Mouse (Mus musculus): Measurements from ENCODE around the gene Rtl1. TPM values are rescaled to one million over a fixed set of nuclear protein-coding genes. Genes with fewer than 3 reads are reported as not detected.

Rtl1 gene
- total RNA-seq, 1 experiment = 4.0 TPM

DNA sequence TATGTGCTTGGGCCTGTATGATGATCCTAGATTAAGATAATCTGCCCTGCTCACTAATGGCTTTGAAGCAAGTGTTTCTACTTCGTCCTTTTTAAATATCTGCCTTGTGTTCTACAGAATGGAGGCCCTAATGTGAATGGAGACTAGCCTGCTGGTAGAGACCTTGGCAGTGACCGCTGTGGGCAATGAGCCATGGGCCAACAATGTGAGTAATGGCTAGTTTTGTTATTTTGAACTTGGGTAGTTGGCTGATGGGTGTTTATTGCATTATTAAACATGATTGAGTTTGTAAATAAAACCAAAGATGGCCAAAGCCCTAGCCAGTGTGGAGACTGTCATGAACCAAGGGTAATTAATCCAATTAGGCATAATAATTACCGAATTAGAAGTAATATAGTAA is 20.1 kb upstream of the Rtl1 start:
- Histone ChIP-seq H3K27ac (ENCODE audit: insufficient read depth, low read depth, low read length, poor library complexity, severe bottlenecking) (no peak overlapping the region), H3K4me3 (ENCODE audit: insufficient read depth in 1 of 2, low read depth in 1 of 2, low read length in 2 of 2, poor library complexity in 1 of 2, severe bottlenecking in 1 of 2) (no peak overlapping the region), H3K36me3 (ENCODE audit: control insufficient read depth, insufficient read depth, low read length, poor library complexity, severe bottlenecking) (peaks cover 20% of the 10 kb centered on the region), H3K9ac (ENCODE audit: insufficient read depth, low read depth, low read length, poor library complexity, severe bottlenecking) (no peak overlapping the region), H3K9me3 (ENCODE audit: control insufficient read depth, insufficient read depth, low read depth, low read length) (no peaks in the 10 kb centered on the region), H3K4me1 (ENCODE audit: control insufficient read depth in 2 of 2, insufficient read depth in 2 of 2, low read length in 2 of 2, poor library complexity in 1 of 2) (peaks cover 0 to 3% of the 10 kb centered on the region in 2 experiments; a peak in 1 of 4 replicates)
- TF ChIP-seq ZNF384 (IDR thresholded peaks at IDR 0.05; ENCODE audit: low read depth, low read length) (no peak), ZC3H11A (IDR thresholded peaks at IDR 0.05; ENCODE audit: borderline replicate concordance, low read depth, low read length) (no peak), MAFK (IDR thresholded peaks at IDR 0.05; ENCODE audit: insufficient read depth, low read depth, low read length) (no peak), CHD2 (IDR thresholded peaks at IDR 0.05; ENCODE audit: low read depth, low read length) (no peak)
- DNase-seq (ENCODE audit: low read depth, low spot score) = no peak
- in situ Hi-C loops (cut with MboI; ENCODE audit: low sequenced_read_pairs in 2 of 2, unreplicated experiment in 2 of 2) = loop anchor here in 1 of 2 experiments (25.0 kb wide), 1 partner anchor 342 kb away; no protein-coding TSS in a partner anchor

DNA sequence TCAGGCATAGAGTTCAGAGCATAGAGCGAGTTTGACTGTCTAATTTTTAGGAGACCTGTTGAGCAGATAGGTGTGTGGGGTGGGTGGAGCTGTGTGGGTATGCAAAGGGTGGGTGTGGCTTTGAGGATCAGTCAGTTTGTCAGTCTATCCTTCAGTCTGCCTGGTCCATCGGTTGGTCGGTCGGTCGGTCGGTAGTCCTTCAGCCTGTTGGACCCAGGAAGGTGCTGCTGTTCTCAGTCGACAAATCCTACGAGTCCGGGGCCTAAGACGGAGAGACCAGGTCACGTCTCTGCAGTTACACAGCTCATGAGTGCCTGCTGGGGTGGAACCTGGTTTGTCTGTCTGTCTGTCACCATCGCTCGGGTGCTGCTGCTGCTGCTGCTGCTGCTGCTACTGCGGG is 17.9 kb upstream of the Rtl1 start:
- no peaks in the 10 kb centered on the region for H3K9me3 ChIP-seq (ENCODE audit: control insufficient read depth, insufficient read depth, low read depth, low read length)
- TF ChIP-seq ZC3H11A (IDR thresholded peaks at IDR 0.05; ENCODE audit: borderline replicate concordance, low read depth, low read length) (no peak), HCFC1 (IDR thresholded peaks at IDR 0.05; ENCODE audit: borderline replicate concordance, insufficient read depth, low read length) (no peak), ZNF384 (IDR thresholded peaks at IDR 0.05; ENCODE audit: low read depth, low read length) (no peak), MAFK (IDR thresholded peaks at IDR 0.05; ENCODE audit: insufficient read depth, low read depth, low read length) (no peak), CHD2 (IDR thresholded peaks at IDR 0.05; ENCODE audit: low read depth, low read length) (no peak)
- no peak overlapping the region for H3K27ac ChIP-seq (ENCODE audit: insufficient read depth, low read depth, low read length, poor library complexity, severe bottlenecking)
- H3K9ac ChIP-seq (ENCODE audit: insufficient read depth, low read depth, low read length, poor library complexity, severe bottlenecking) = no peak overlapping the region
- peaks cover 29% of the 10 kb centered on the region for H3K36me3 ChIP-seq (ENCODE audit: control insufficient read depth, insufficient read depth, low read length, poor library complexity, severe bottlenecking)
- no peak overlapping the region for H3K4me3 ChIP-seq (ENCODE audit: insufficient read depth in 1 of 2, low read depth in 1 of 2, low read length in 2 of 2, poor library complexity in 1 of 2, severe bottlenecking in 1 of 2)
- no peak for DNase-seq (ENCODE audit: low read depth, low spot score)
- H3K4me1 ChIP-seq (ENCODE audit: control insufficient read depth in 2 of 2, insufficient read depth in 2 of 2, low read length in 2 of 2, poor library complexity in 1 of 2) = peaks cover 0 to 3% of the 10 kb centered on the region in 2 experiments; a peak in 1 of 4 replicates
- in situ Hi-C loops (cut with MboI; ENCODE audit: low sequenced_read_pairs in 2 of 2, unreplicated experiment in 2 of 2) = loop anchor here in 1 of 2 experiments (25.0 kb wide), 1 partner anchor 344 kb away; no protein-coding TSS in a partner anchor

DNA sequence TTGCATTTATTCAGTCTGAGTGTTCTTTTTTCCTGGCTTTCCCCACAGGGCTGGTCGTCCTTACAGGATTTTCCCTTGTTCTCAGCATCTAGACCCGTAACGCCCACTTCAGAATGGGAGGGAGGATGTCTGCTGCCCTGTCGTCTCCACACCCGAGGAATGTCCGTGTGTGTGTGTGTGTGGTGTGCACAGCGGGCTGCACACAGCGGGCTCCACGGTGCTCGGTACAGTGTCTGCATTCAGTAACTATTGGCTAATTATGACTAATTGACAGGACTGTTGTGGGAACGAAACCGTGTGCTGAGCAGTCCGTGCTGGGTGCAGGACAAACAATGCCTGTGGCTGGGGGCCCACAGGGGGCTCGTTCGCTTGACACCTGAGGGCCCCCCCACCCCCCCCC is 17.0 kb upstream of the Rtl1 start:
- TF ChIP-seq HCFC1 (IDR thresholded peaks at IDR 0.05; ENCODE audit: borderline replicate concordance, insufficient read depth, low read length) (no peak), ZC3H11A (IDR thresholded peaks at IDR 0.05; ENCODE audit: borderline replicate concordance, low read depth, low read length) (no peak), MAFK (IDR thresholded peaks at IDR 0.05; ENCODE audit: insufficient read depth, low read depth, low read length) (no peak), ZNF384 (IDR thresholded peaks at IDR 0.05; ENCODE audit: low read depth, low read length) (no peak), CHD2 (IDR thresholded peaks at IDR 0.05; ENCODE audit: low read depth, low read length) (no peak)
- Histone ChIP-seq H3K4me1 (ENCODE audit: control insufficient read depth in 2 of 2, insufficient read depth in 2 of 2, low read length in 2 of 2, poor library complexity in 1 of 2) (peaks cover 0 to 3% of the 10 kb centered on the region in 2 experiments; a peak in 1 of 4 replicates), H3K4me3 (ENCODE audit: insufficient read depth in 1 of 2, low read depth in 1 of 2, low read length in 2 of 2, poor library complexity in 1 of 2, severe bottlenecking in 1 of 2) (no peak overlapping the region), H3K27ac (ENCODE audit: insufficient read depth, low read depth, low read length, poor library complexity, severe bottlenecking) (no peak overlapping the region), H3K9me3 (ENCODE audit: control insufficient read depth, insufficient read depth, low read depth, low read length) (no peaks in the 10 kb centered on the region), H3K36me3 (ENCODE audit: control insufficient read depth, insufficient read depth, low read length, poor library complexity, severe bottlenecking) (peaks cover 29% of the 10 kb centered on the region), H3K9ac (ENCODE audit: insufficient read depth, low read depth, low read length, poor library complexity, severe bottlenecking) (no peak overlapping the region)
- in situ Hi-C loops (cut with MboI; ENCODE audit: low sequenced_read_pairs in 2 of 2, unreplicated experiment in 2 of 2) = loop anchor here in 1 of 2 experiments (25.0 kb wide), 1 partner anchor 345 kb away; no protein-coding TSS in a partner anchor
- no peak for DNase-seq (ENCODE audit: low read depth, low spot score)

DNA sequence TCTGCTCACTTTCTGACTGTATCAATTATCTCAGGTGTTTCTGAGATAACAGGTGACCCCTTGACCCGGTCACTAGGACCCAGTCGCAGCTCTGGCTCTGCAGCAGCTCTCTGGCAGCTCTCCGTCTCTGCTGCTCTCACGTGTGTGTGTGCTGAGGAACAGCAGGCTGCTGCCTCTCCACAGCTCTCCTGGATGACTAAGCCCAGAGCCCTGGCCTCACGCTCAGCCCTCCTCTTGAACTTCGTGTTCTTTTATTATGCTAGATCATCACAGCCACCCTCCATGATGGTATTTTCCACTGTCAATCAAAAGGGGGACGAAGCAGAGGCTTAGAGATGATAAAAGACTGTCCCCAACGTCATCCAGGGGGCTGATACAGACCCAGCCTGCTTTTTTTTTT is 15.2 kb upstream of the Rtl1 start:
- Histone ChIP-seq H3K4me3 (ENCODE audit: insufficient read depth in 1 of 2, low read depth in 1 of 2, low read length in 2 of 2, poor library complexity in 1 of 2, severe bottlenecking in 1 of 2) (no peak overlapping the region), H3K9me3 (ENCODE audit: control insufficient read depth, insufficient read depth, low read depth, low read length) (no peaks in the 10 kb centered on the region), H3K36me3 (ENCODE audit: control insufficient read depth, insufficient read depth, low read length, poor library complexity, severe bottlenecking) (peaks cover 35% of the 10 kb centered on the region), H3K27ac (ENCODE audit: insufficient read depth, low read depth, low read length, poor library complexity, severe bottlenecking) (no peak overlapping the region), H3K9ac (ENCODE audit: insufficient read depth, low read depth, low read length, poor library complexity, severe bottlenecking) (no peak overlapping the region), H3K4me1 (ENCODE audit: control insufficient read depth in 2 of 2, insufficient read depth in 2 of 2, low read length in 2 of 2, poor library complexity in 1 of 2) (peaks cover 0 to 3% of the 10 kb centered on the region in 2 experiments; a peak in 1 of 4 replicates)
- DNase-seq (ENCODE audit: low read depth, low spot score) = no peak
- TF ChIP-seq MAFK (IDR thresholded peaks at IDR 0.05; ENCODE audit: insufficient read depth, low read depth, low read length) = no peak
- TF ChIP-seq CHD2 (IDR thresholded peaks at IDR 0.05; ENCODE audit: low read depth, low read length) = no peak
- TF ChIP-seq ZC3H11A (IDR thresholded peaks at IDR 0.05; ENCODE audit: borderline replicate concordance, low read depth, low read length) = no peak
- no peak for TF ChIP-seq ZNF384 (IDR thresholded peaks at IDR 0.05; ENCODE audit: low read depth, low read length)
- no peak for TF ChIP-seq HCFC1 (IDR thresholded peaks at IDR 0.05; ENCODE audit: borderline replicate concordance, insufficient read depth, low read length)
- in situ Hi-C loops (cut with MboI; ENCODE audit: low sequenced_read_pairs in 2 of 2, unreplicated experiment in 2 of 2) = loop anchor here in 1 of 2 experiments (25.0 kb wide), 1 partner anchor 347 kb away; no protein-coding TSS in a partner anchor

All from ES-E14 (cell line).